Mouse (Mus musculus) ovary, adult 18-20 months (tissue): Measurements from ENCODE around the gene Smg6.

Experiments
- DNase-seq: peaks from one replicate; pipeline ENCODE4 v3.0.0; 2022; ENCODE audit warnings: low spot score, mixed read lengths

Smg6 gene

GRCm38 (mm10) chr11:75213372-75214080 lies 287.9 kb downstream of the Smg6 start:
- DNase-seq, result no peak
